Mouse (Mus musculus) v-Abl transformed pro-B cells (cell line): ENCODE measurements around the gene Arl6ip5.

Experiments
- in situ Hi-C, 2 experiments: fragments of 400-800 bp; cut with MboI; formaldehyde crosslinking; loops; one replicate each; pipeline ENCODE4 v1.15.1; 2025; ENCODE audit not compliant: unreplicated experiment in 2 of 2

Gene Arl6ip5

DNA sequence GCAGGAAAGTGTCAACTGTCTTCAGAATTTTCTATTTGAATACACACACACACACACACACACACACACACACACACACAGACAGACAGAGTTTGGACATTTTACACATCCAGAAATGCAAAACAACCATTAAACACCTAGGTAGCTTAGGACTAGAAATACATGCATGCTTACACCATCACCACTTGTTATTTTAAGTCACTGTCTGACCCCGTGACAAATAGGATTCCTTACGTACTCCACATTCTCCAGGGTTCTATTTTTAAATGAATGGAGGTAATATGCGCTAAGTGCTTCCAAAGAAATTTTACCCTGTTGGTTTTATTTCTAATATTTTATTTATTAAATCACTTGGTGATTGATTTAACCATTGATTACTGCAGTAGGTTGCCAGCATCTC is 55.2 kb downstream of the Arl6ip5 start:
- in situ Hi-C loops = loop anchor here in 1 of 2 experiments (25.0 kb wide), 2 partner anchors 472 to 747 kb away; no protein-coding TSS in a partner anchor

- in situ Hi-C loops = loop anchor here in 1 of 2 experiments (25.0 kb wide), 2 partner anchors 471 to 746 kb away; no protein-coding TSS in a partner anchor
Measured at GRCm38 (mm10) chr6:97266661-97267060, 56.2 kb downstream of the Arl6ip5 start.

GRCm38 (mm10) chr6:97267132-97267531 is 56.6 kb downstream of the Arl6ip5 start:
- in situ Hi-C loops = loop anchor here in 1 of 2 experiments (25.0 kb wide), 2 partner anchors 470 to 745 kb away; no protein-coding TSS in a partner anchor

DNA sequence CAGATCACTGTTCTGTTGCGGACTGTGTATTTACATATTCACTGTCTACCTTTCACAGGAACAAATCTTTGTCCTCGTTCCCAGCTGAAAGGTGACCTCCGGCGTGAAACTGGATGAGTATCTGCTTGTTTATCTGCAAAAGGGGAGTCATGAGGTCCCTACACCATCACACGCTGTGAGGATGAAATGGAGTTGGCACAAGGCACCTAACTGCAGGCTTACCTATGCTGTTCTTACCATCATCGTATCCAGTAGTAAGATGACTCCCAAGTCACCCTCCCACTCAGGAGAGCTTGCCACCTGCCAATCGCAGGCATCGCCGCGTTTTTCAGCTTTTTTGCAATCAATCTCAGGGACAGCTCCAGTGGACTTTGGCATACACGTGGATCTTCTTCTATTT is 59.1 kb downstream of the Arl6ip5 start:
- in situ Hi-C loops = loop anchor here in 1 of 2 experiments (25.0 kb wide), 2 partner anchors 468 to 743 kb away; no protein-coding TSS in a partner anchor

- in situ Hi-C loops = loop anchor here (5.0 to 25.0 kb wide), 3 partner anchors 145 to 740 kb away; no protein-coding TSS in a partner anchor
Measured at GRCm38 (mm10) chr6:97272349-97272748, 61.9 kb downstream of the Arl6ip5 start.

DNA sequence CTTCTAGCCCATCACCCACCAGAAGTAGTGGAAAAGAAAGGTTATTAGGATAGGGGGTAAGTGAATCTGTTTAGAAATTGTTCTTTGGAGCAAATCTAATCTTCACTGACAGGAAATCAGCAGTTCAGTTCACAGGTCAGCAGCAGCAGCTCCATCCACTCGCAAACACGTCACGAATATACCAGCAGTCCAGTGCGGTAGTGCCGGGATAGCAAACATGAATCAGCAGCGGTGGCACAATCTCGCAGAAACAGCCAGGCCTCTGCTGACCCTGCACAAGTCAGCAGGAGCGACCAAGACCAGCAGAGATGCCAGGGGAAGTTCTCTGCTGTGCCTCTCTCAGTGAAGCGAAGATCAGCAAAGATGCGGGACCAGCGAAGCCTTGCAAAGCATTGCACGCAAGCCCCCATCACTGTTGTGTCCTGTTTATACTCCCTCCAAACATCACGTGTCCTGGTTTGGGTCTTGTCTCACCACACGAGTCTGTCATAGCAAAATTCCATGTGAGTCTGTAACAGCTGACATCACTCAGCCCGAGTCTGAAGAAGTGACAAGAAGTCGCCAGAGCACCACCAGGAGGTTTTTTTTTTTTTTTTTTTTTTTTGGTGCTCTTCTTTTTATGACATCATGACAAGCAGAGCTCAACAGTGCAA is 62.7 kb downstream of the Arl6ip5 start:
- in situ Hi-C loops = loop anchor here (5.0 to 25.0 kb wide), 3 partner anchors 144 to 739 kb away; no protein-coding TSS in a partner anchor

GRCm38 (mm10) chr6:97273777-97274176 is 63.3 kb downstream of the Arl6ip5 start:
- in situ Hi-C loops = loop anchor here (5.0 to 25.0 kb wide), 3 partner anchors 144 to 739 kb away; no protein-coding TSS in a partner anchor

GRCm38 (mm10) chr6:97275760-97276159 is 65.3 kb downstream of the Arl6ip5 start:
- in situ Hi-C loops = loop anchor here in 1 of 2 experiments (5.0 kb wide), 1 partner anchor 247 kb away; no protein-coding TSS in a partner anchor

DNA sequence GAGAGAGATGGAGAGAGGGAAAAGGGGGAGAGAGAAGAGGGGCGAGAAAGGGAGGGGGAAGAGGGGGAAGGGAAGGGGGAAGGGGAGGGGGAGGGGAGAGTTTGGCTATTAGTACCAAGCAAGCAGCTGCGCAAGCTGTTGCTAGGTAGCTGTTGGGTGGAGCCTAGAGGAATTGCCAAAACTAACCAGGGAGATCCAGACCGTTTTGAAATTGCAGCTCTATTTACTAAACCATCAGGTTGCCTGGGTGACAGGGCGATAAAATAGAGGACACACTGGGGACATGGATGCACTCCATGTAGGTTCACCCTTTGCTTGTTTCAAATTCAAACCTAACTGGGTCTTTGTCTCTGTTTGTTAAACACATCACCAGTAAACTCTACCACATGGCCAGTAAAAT is 65.9 kb downstream of the Arl6ip5 start:
- in situ Hi-C loops = loop anchor here in 1 of 2 experiments (5.0 kb wide), 1 partner anchor 246 kb away; no protein-coding TSS in a partner anchor

DNA sequence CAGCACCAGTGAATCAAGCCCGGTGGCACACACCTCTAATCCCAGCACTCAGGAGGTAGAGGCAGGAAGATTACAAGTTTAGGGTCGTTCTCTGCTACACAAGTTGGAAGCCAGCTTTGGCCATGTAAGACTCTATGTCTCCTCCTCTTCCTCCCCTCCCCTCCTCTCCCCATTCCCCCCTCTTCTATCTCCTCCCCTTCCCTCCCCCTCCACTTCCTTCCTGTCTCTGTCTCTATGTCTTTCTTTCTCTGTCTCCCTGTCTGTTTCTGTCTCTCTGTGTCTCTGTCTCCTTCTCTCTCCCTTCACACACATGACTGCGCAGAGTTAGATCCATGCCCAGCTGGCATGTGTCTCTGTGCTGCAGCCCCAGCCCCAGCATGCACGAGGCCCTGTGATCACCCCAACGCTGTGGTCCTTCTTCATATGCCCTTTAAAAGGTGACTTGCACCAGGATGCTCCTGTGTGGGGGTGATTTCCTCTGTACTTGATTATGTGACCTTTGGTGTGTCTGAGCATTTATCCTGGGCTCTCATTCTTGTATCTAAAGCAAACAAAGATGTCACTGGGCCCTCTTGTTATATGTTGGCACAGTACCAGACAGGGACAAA is 66.5 kb downstream of the Arl6ip5 start:
- in situ Hi-C loops = loop anchor here in 1 of 2 experiments (5.0 kb wide), 1 partner anchor 245 kb away; no protein-coding TSS in a partner anchor

- in situ Hi-C loops = loop anchor here in 1 of 2 experiments (5.0 kb wide), 1 partner anchor 244 kb away; no protein-coding TSS in a partner anchor
Measured at GRCm38 (mm10) chr6:97278014-97278787, 67.7 kb downstream of the Arl6ip5 start.

DNA sequence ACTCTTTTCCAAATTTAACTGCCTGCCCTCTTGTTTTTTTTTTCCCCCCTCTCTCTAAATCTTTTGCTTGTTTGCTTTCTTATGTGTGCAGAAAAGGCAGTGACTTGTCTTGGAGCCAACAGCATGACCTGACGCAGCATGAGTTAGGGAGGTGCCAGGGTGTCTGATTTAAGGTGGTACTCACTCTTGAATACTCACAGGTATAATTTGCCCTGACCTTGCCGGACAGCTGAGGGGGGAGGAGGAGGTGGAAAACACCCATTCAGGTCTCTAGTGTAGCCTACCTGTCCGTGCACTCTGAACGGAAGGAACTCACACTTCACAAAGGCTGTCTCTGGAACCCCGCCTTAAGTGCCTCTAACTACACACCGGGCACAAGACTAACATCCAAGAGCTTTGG is 68.4 kb downstream of the Arl6ip5 start:
- in situ Hi-C loops = loop anchor here in 1 of 2 experiments (5.0 kb wide), 1 partner anchor 243 kb away; no protein-coding TSS in a partner anchor
